8 mouse cellular contexts compared by ENCODE assay signal in the genomic region with DNA sequence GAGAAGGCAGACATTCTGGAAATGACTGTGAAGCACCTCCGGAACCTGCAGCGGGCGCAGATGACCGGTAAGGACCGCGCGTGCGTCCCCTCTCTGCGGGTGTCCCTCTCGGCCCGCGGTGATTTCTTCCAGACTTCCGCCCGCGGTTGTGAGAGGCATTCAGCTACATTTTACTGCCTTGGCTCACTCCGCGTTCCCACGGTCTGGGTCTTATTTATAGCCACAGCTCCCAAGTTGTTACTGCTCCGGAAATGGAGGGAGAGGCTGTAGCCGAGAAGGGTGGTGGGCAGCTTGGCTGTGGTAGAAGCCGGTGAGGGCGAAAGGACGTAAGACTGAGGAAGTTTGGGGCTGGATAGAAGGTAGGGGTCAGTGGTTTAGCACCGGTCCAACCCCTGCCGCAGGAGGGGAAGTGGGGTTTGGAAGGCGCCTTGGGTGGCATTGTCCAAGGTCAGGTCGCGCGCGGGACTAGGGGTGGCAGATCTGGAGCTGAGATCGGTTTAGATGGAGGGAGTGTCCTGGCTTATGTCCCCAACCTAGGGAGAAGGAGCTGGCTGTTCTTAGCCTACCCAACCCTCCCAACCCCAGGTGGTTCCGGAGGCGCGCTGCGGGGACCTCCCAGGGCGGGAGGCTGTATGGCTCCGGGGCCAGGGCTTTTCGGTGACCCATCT. TPM values are rescaled to one million over a fixed set of nuclear protein-coding genes. Genes with fewer than 3 reads are reported as not detected.
DNase-seq lines count a peak whose midpoint lies in the region; ATAC-seq and TF ChIP-seq lines count a peak whose summit lies in the region.

No protein-coding gene starts in this region.

- 0 out of 2 replicates have a peak, but pooled peaks have one; percentile 22 for TF ChIP-seq POLR2A in cortical plate, adult 2 months (IDR thresholded peaks at IDR 0.05; ENCODE audit: extremely low read depth, insufficient read depth, low read length)

- peak overlapping the region; percentile 94 for H3K4me2 ChIP-seq in hindbrain, embryonic 15.5 days
- H3K4me2 ChIP-seq in midbrain, embryonic 14.5 days (ENCODE audit: low read length) = peak overlapping the region; percentile 100
- H3K4me2 ChIP-seq in stomach, embryonic 15.5 days = peak overlapping the region; percentile 87

- H3K27ac ChIP-seq in left cerebral cortex, adult 2 months = peak overlapping the region; percentile 97
- peak overlapping the region; percentile 90 for H3K27ac ChIP-seq in cortical plate, adult 2 months (ENCODE audit: insufficient read depth, low read length)
- H3K27ac ChIP-seq in hindbrain, embryonic 15.5 days (replicated peaks) = peak overlapping the region; percentile 63
- H3K27ac ChIP-seq in limb, embryonic 10.5 days = peak overlapping the region; percentile 99
- H3K27ac ChIP-seq in midbrain, embryonic 14.5 days (replicated peaks; ENCODE audit: low read depth, low read length) = peak overlapping the region; percentile 57
- peak overlapping the region; percentile 98 for H3K27ac ChIP-seq in stomach, embryonic 15.5 days

- H3K9me3 ChIP-seq in hindbrain, embryonic 15.5 days = no peaks in the 10 kb centered on the region
- H3K9me3 ChIP-seq in limb, embryonic 10.5 days (replicated peaks) = no peaks in the 10 kb centered on the region
- H3K9me3 ChIP-seq in midbrain, embryonic 14.5 days (ENCODE audit: control insufficient read depth, low read length) = no peaks in the 10 kb centered on the region
- H3K9me3 ChIP-seq in stomach, embryonic 15.5 days = no peaks in the 10 kb centered on the region

- no peak for TF ChIP-seq CTCF in left cerebral cortex, adult 2 months (IDR thresholded peaks at IDR 0.05)
- no peak for TF ChIP-seq CTCF in cortical plate, adult 2 months (IDR thresholded peaks at IDR 0.05; ENCODE audit: extremely low read depth, insufficient read depth, low read length)

- H3K9ac ChIP-seq in hindbrain, embryonic 15.5 days = peak overlapping the region; percentile 51
- H3K9ac ChIP-seq in midbrain, embryonic 14.5 days (replicated peaks; ENCODE audit: low read length) = peak overlapping the region; percentile 52
- H3K9ac ChIP-seq in stomach, embryonic 15.5 days = peak overlapping the region; percentile 37

- no peaks in the 10 kb centered on the region for H3K36me3 ChIP-seq in hindbrain, embryonic 15.5 days
- H3K36me3 ChIP-seq in limb, embryonic 10.5 days = peaks cover 8% of the 10 kb centered on the region; the same call in 1 of the 2 replicates
- H3K36me3 ChIP-seq in midbrain, embryonic 14.5 days (ENCODE audit: control insufficient read depth, insufficient read depth, low read length) = no peaks in the 10 kb centered on the region
- no peaks in the 10 kb centered on the region for H3K36me3 ChIP-seq in stomach, embryonic 15.5 days

- peaks cover 25% of the 10 kb centered on the region for H3K27me3 ChIP-seq in hindbrain, embryonic 15.5 days
- H3K27me3 ChIP-seq in limb, embryonic 10.5 days (ENCODE audit: low read depth, poor library complexity, severe bottlenecking) = peaks cover 9% of the 10 kb centered on the region
- H3K27me3 ChIP-seq in midbrain, embryonic 14.5 days (ENCODE audit: control insufficient read depth, insufficient read depth, low read length) = peaks cover 51% of the 10 kb centered on the region
- H3K27me3 ChIP-seq in stomach, embryonic 15.5 days (replicated peaks) = no peaks in the 10 kb centered on the region

- H3K4me1 ChIP-seq in cortical plate, adult 2 months (ENCODE audit: control insufficient read depth, insufficient read depth, low read length) = peaks cover 2% of the 10 kb centered on the region; the same call in 1 of the 2 replicates
- H3K4me1 ChIP-seq in hindbrain, embryonic 15.5 days (replicated peaks) = peaks cover 62% of the 10 kb centered on the region
- peaks cover 75% of the 10 kb centered on the region for H3K4me1 ChIP-seq in limb, embryonic 10.5 days
- peaks cover 44% of the 10 kb centered on the region for H3K4me1 ChIP-seq in midbrain, embryonic 14.5 days (ENCODE audit: control insufficient read depth, insufficient read depth, low read length)
- peaks cover 43% of the 10 kb centered on the region for H3K4me1 ChIP-seq in stomach, embryonic 15.5 days

- WGBS in hindbrain, embryonic 15.5 days = under 1% methylated on average over 38 of the region's 38 CpGs
- WGBS in limb, embryonic 10.5 days = 0% methylated on average over 38 of the region's 38 CpGs
- WGBS in midbrain, embryonic 14.5 days = under 1% methylated on average over 38 of the region's 38 CpGs
- WGBS in stomach, embryonic 15.5 days = under 1% methylated on average over 38 of the region's 38 CpGs

- DNase-seq in left cerebral cortex, adult 2 months (ENCODE audit: extremely low spot score in 1 of 2, low spot score in 2 of 2) = peak; percentile 50 to 61
- DNase-seq in left cerebral cortex, adult 11 months (ENCODE audit: low spot score) = no peak
- peak; percentile 66 for DNase-seq in gastrocnemius, postnatal 10 days
- DNase-seq in limb, embryonic 10.5 days (ENCODE audit: low spot score) = peak; percentile 88
- DNase-seq in midbrain, embryonic 14.5 days = peak; percentile 63

- ATAC-seq in hindbrain, embryonic 15.5 days (ENCODE audit: low FRiP score, low read depth) = no peak
- ATAC-seq in midbrain, embryonic 14.5 days (ENCODE audit: low FRiP score, low TSS enrichment) = no peak
- no peak for ATAC-seq in stomach, embryonic 15.5 days (ENCODE audit: insufficient read depth, low FRiP score, low read depth)

- intact Hi-C loops in left cerebral cortex, adult 2 months (cut with DNase I) = loop anchor here (1.0 to 10.0 kb wide), 3 partner anchors 249 to 434 kb away; no protein-coding TSS in a partner anchor

- peak overlapping the region; percentile 79 for H3K4me3 ChIP-seq in left cerebral cortex, adult 2 months
- peak overlapping the region; percentile 73 for H3K4me3 ChIP-seq in cortical plate, adult 2 months (ENCODE audit: insufficient read depth, low read length)
- H3K4me3 ChIP-seq in hindbrain, embryonic 15.5 days = peak overlapping the region; percentile 68
- peak overlapping the region; percentile 79 for H3K4me3 ChIP-seq in limb, embryonic 10.5 days
- H3K4me3 ChIP-seq in midbrain, embryonic 14.5 days (replicated peaks; ENCODE audit: low read depth, low read length) = peak overlapping the region; percentile 65
- peak overlapping the region; percentile 60 for H3K4me3 ChIP-seq in stomach, embryonic 15.5 days (replicated peaks)

RNA-seq across cellular contexts. Expression of a gene that starts 2.1 kb away (rescaled TPM):
- total RNA-seq in left cerebral cortex, adult 2 months (2021) = 10 to 100 TPM; 20.2 to 21.8 TPM
- 26.8 and 28.1 TPM in 2 replicates for polyA plus RNA-seq in cortical plate, adult 2 months (2012; rRNA removed)
- total RNA-seq in gastrocnemius, postnatal 10 days (2021) = 10 to 100 TPM; 19.1 to 24.6 TPM
- 14.5 and 17.0 TPM in 2 replicates for polyA plus RNA-seq in hindbrain, embryonic 15.5 days (2015; fragmentation: Nextera tagmentation; extraction: Ambion mirVana)
- 39.5 and 45.5 TPM in 2 replicates for polyA plus RNA-seq in limb, embryonic 10.5 days (2016; fragmentation: Nextera tagmentation; extraction: Ambion mirVana)
- polyA plus RNA-seq in midbrain, embryonic 14.5 days (2014; fragmentation: Nextera tagmentation; extraction: Ambion mirVana) = 11.3 and 12.7 TPM in 2 replicates
- 64.4 and 67.1 TPM in 2 replicates for polyA plus RNA-seq in stomach, embryonic 15.5 days (2015; fragmentation: Nextera tagmentation; extraction: Ambion mirVana)
